Mouse (Mus musculus): ENCODE results near the gene Ambn.
"Not testable (repeated sequence)": the region's sequence is repeated elsewhere in the genome, so short reads cannot be mapped to it uniquely, and the experiment has no call there.

Gene Ambn

DNA sequence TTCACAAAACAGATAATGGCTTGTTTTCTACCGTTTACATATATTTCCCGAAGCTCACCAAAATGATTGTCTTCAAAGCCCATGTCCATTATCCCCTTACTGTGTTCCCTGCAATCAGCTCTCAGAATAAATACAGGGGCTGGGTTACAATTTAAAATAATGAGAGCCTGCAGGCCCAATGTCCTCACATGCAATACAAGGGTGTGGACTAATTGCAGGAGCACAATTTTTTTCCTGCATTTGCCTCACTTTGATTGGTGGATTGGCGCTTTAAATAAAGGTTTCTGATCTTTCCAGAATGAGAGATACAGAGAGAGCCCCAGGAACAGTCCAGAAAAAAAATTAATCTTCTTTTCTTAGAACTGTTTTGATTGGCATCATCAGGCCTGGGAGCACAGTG is at the start of gene Ambn:
Gene Ambn, plus strand, starts transcription at position 301 of the 400 bp plus-strand sequence.
- DNase-seq (ENCODE audit: low read depth): no peak

DNA sequence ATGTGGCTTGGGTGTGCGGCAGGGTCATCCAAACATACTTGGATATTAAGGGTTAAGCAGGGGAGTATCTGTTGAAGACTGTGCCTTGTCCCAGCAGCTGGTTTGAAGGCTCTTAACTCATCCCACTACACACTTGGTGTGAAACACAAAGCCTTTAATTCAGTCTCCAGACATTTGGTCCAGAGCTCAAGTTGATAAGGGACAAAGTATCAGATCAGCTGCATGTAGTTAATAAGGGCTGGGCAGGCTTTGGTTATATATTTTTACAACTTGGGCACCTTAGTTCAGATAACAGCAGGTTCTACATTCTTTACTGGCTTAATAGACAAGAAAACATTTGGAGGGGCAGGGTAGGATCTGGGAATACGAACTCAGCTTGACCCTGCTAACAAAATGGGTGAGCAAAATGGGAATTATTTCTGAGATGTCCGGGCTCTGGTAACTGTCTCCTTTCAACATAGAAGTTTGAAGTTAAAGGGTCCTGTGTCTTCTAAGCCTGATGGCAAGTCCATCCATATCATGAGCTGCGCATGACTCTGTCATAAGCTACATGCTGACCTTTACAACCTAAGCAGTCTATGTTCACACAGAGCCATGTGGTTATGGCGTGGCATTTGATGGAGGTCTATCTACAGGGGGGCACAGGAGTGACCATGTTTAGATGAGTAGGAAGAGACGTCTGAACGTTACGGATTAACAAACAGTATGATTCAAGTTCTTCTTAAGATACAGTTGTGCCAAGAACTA is 35.3 kb upstream of the Ambn start:
- no peak for DNase-seq (ENCODE audit: low read depth)

DNA sequence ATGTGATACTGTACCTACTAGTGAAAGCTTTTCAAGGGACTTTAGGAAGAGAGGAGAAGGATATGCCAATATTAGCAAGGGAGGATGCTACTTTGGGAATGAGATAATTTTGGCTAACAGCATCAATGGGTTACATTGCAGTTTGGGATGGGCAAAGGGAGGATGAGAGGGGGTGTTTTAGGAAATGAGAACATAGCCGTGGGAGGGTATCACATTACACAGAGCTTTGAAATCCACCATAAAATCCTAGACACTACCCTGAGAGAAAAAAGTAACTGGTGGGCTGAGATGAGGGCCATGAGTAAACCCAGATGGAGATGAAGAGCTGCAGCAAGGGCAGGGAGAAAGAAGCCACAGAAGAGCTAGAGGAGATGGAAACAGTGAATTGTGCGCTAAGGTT is 30.9 kb upstream of the Ambn start:
- not testable (repeated sequence) for DNase-seq (ENCODE audit: low read depth)

DNA sequence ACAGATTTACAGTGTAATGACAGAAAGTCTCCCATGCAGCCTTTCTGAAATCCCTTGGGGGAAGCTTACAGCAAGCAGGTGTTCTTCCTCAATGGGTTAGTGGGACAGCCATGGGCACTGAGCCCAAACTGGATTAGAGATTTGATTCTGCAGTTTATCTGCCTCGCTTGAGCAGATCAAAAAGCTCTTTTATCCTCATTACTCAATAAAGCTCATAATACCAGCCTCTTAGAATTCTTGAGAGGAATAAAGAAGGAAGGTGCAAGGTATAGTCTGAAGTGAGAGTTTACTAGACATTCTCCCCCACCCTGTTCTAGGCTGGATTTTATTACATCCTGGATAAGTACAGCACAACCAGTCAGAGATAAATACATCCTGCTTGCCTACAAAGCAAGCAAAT is 29.0 kb upstream of the Ambn start:
- no peak for DNase-seq (ENCODE audit: low read depth)

DNA sequence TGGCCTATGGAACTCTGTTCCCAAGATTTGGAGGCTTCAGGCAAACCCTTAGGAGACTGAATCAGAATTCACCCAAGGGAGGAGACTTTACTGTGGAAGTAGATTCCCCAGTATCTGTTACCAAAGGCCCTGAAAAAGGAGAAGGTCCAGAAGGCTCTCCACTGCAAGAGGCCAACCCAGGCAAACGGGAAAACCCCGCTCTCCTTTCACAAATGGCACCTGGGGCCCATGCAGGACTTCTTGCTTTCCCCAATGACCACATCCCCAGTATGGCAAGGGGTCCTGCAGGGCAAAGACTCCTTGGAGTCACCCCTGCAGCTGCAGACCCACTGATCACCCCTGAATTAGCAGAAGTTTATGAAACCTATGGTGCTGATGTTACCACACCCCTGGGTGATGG is 11.7 kb downstream of the Ambn start:
- DNase-seq (ENCODE audit: low read depth): no peak

DNA sequence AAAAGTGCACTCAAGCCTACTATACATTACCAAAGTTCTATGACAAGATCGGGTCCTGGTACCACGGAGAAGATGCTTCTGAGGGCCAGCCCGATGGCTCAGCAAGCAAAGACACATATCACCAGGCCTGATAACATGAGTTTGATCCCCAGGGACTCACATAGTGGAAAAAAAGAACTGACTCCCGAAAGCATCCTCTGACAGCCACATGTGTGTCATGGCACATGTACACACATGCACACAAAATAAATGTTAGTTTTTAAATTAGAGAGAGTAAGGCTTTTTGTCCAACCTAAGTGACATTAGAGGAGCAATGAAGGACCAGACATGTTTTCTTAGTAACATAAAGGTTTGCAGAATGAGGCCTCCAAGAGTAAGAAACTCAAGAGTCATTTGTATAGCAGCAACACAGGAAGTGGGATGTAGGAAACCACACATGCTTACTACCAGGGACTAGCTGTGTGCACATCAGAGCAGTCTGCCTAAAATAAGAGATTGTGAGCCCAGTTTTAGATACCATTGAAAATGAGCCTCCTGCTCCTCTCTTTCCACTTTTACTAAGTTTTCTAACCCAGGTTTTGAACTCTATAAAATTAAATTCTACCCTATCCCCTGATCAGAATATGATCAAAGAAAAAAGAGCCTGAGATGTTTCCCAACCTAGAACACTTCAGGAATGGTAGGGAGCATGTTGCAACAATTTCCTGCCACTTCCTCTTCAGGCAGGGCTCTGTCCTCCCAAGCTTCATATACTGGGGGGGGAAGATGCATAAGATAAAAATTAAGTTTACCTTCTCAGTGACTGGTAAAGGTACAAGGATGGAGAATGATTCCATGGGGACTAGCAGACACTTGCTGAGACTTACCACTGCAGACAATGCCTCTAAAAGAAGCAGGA is 13.3 kb downstream of the Ambn start:
- no peak for DNase-seq (ENCODE audit: low read depth)

DNA sequence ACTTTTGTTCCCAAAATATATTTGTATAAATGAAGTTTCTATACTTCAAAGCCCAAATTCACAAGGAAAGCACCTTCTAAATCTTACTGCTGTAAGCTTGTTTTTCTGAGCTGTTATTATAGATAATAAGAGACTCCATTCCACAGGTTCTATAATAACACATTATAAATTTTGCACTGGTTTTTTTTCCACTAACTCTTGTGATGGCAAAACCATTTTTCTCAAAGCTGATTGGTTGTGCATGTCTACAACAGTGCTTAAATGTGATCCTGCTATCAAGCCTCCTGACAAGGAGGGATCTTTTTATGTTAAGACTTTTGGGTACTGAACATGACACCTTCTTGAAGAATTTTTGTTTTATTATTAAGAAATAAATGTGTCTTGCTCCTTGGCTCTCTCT is 31.9 kb downstream of the Ambn start, which contains the start of gene Enam:
Gene Enam, plus strand, starts transcription at position 301 of the 400 bp plus-strand sequence.
- DNase-seq (ENCODE audit: low read depth): no peak

DNA sequence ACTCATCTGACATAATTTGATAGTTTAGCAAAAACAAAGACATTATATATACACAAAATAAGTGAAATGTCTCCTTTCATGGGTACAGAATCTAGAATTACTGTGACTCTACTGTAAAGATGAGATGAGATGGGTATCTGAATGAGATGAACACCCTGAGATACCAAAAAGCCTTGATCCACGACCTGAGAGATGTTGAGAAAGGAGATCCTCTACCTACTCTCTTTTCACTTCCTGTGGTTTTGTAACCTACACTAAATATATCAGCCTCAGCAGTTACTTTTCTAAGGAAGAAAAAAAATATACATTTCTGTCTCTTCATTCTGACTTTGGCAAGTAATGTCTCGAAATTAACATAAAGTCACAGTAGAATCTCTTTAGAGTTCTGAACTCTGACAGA is 33.2 kb downstream of the Ambn start:
- DNase-seq (ENCODE audit: low read depth): no peak

DNA sequence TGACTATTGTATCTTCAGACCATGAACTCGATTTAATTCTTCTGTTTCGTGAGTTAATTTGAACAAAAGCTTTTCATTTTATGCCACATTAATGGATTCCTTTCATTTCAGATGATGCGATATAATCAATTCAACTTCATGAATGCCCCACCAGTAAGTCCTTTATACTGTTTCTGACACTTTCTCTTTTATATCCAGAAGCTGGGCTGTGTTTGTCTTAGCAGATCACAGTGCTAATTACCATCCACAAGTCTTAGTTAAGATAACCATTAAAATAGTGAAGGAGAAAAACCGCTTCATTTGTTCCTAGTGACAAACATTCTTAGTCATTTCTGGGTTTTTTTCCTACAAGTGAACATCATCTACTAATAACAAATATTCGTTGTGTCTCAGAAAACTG is 35.3 kb downstream of the Ambn start:
- no peak for DNase-seq (ENCODE audit: low read depth)

DNA sequence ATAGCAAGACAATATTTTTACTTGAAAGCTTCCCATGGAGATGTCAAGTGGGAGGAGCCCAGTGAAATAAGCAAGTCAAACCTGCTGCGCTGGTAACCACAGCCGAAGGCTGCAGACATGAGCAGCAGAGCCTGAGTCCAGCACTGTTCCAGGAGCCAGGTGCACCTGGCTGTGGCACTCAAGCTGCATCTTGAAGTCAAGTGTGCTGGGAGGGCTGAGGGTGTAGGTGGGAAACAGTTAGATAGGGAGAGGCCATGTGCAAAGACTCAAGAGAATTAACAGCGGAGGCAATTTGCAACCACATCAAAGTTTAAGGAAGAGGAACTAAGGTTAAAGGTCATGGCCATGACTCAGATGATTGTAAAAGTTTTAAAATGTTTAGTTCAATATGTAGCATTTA is 44.0 kb downstream of the Ambn start:
- DNase-seq (ENCODE audit: low read depth): no peak

DNA sequence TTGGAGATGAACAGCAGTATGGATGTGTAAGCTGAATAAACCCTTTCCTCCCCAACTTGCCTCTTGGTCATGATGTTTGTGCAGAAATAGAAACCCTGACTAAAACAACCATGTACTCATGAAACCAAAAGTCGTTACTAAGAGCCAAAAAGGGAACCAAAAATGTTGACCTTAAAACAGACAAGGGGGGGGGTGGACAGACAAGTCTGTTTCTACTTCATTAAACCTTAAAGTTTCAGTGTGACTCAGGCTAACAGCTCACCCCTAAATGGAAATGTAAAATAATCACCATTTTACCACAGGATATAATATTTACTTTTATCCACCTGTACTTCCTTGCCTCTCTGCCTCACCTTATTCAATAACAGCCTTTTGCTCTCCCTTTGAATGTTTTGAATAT is 52.8 kb downstream of the Ambn start:
- no peak for DNase-seq (ENCODE audit: low read depth)

DNA sequence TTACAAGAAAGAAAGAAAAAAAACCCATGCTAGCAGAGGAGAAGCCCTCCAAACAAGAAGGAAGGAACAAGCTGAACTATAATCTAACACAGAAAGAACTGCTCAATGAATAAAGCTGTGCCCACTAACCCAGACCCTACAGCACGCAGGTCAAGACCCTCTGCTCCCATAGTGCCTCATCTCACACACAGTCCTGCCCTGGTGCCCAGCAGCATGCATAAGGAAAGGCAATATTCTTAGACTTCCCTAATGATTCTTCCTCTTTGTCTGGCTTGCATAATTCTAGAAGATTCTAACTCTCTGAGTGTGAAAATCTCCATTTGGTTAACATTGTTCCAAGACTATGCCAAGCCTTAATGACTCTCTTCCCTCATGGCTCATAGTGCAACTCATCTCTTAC is 53.2 kb downstream of the Ambn start:
- no peak for DNase-seq (ENCODE audit: low read depth)

All from NIH3T3 (cell line).